Mouse (Mus musculus) heart, adult 2 months (tissue): ENCODE measurements around the gene Ms4a18.

ENCODE experiments used
- CTCF ChIP-seq: fragments of 200-600 bp; IDR thresholded peaks from 2 replicates; pipeline ENCODE4 v1.8.1; 2022; ENCODE audit warnings: antibody characterized with exemption, mild to moderate bottlenecking, moderate library complexity
- EP300 ChIP-seq: fragments of 200-500 bp; IDR thresholded peaks from 2 replicates; pipeline ENCODE4 v1.6.1; 2011; ENCODE audit warnings: low read depth, low read length, control low read depth; ENCODE audit not compliant: insufficient read depth
- POLR2A ChIP-seq: fragments of 200-500 bp; IDR thresholded peaks from 2 replicates; pipeline ENCODE4 v1.6.1; 2011; ENCODE audit warnings: mild to moderate bottlenecking, low read depth, low read length, control low read depth; ENCODE audit not compliant: insufficient read depth

- TF ChIP-seq EP300 (no peak), CTCF (no peak), POLR2A (no peak)
Measured at GRCm38 (mm10) chr19:11015998-11016397, 1.8 kb downstream of the Ms4a18 start.
